Mouse (Mus musculus) right cerebral cortex, postnatal 10 days (tissue): ENCODE measurements around the gene Gm20696.

Experiments used
- DNase-seq, 2 experiments: peaks; one replicate each; pipeline ENCODE4 v3.0.0; 2021; ENCODE audit warnings: low spot score in 2 of 2

The Gm20696 gene

GRCm38 (mm10) chr6:99211663-99212333 lies 454.8 kb downstream of the Gm20696 start:
- no peak for DNase-seq

- DNase-seq, result no peak
Observed at GRCm38 (mm10) chr6:99210161-99210560, 456.4 kb downstream of the Gm20696 start.
